Mouse (Mus musculus): Measurements from ENCODE around the gene Foxn3. TPM values are rescaled to one million over a fixed set of nuclear protein-coding genes. Genes with fewer than 3 reads are reported as not detected.

Gene Foxn3
- polyA plus RNA-seq, 1 experiment, result 5.8 TPM

GRCm38 (mm10) chr12:99574299-99574698 is 10.9 kb upstream of the Foxn3 start:
- no peak overlapping the region for H3ac ChIP-seq (ENCODE audit: control insufficient read depth, insufficient read length)
- H3K36me3 ChIP-seq (ENCODE audit: control insufficient read depth, insufficient read depth), result no peaks in the 10 kb centered on the region
- no peak for TF ChIP-seq TCF3 (IDR thresholded peaks at IDR 0.05; ENCODE audit: insufficient read length, low read depth)
- no peak for TF ChIP-seq POLR2AphosphoS2 (IDR thresholded peaks at IDR 0.05; ENCODE audit: insufficient read length, low read depth)
- TF ChIP-seq SRF (IDR thresholded peaks at IDR 0.05; ENCODE audit: control insufficient read depth, insufficient read length, low read depth), result no peak
- no peak overlapping the region for H3K4me2 ChIP-seq (ENCODE audit: low read depth)
- H3K79me2 ChIP-seq (ENCODE audit: control insufficient read depth, insufficient read depth), result no peaks in the 10 kb centered on the region
- H3K4me3 ChIP-seq, result no peak overlapping the region
- peaks cover 4% of the 10 kb centered on the region for H3K27me3 ChIP-seq (ENCODE audit: control insufficient read depth, insufficient read depth, insufficient read length)

GRCm38 (mm10) chr12:99573036-99573435 is 9.7 kb upstream of the Foxn3 start:
- no peaks in the 10 kb centered on the region for H3K79me2 ChIP-seq (ENCODE audit: control insufficient read depth, insufficient read depth)
- no peaks in the 10 kb centered on the region for H3K36me3 ChIP-seq (ENCODE audit: control insufficient read depth, insufficient read depth)
- no peak overlapping the region for H3K4me3 ChIP-seq
- TF ChIP-seq CEBPB (IDR thresholded peaks at IDR 0.05; ENCODE audit: insufficient read depth, poor library complexity, severe bottlenecking) (no peak), USF1 (IDR thresholded peaks at IDR 0.05; ENCODE audit: low read depth) (no peak), SRF (IDR thresholded peaks at IDR 0.05; ENCODE audit: control insufficient read depth, insufficient read length, low read depth) (no peak), MYOD1 (IDR thresholded peaks at IDR 0.05; ENCODE audit: control insufficient read depth in 1 of 3, insufficient read length in 2 of 3, low read depth in 2 of 3) (no peak), MYOG (IDR thresholded peaks at IDR 0.05; ENCODE audit: control insufficient read depth in 1 of 3, insufficient read depth in 1 of 3, insufficient read length in 2 of 3, low read depth in 2 of 3) (no peak), POLR2A (IDR thresholded peaks at IDR 0.05; ENCODE audit: insufficient read length, low read depth) (no peak), MAX (IDR thresholded peaks at IDR 0.05; ENCODE audit: low read depth) (no peak), E2F4 (IDR thresholded peaks at IDR 0.05; ENCODE audit: insufficient read depth) (no peak), POLR2AphosphoS2 (IDR thresholded peaks at IDR 0.05; ENCODE audit: insufficient read length, low read depth) (no peak)
- H3K27me3 ChIP-seq (ENCODE audit: control insufficient read depth, insufficient read depth, insufficient read length), result peaks cover 4% of the 10 kb centered on the region
- H3K4me2 ChIP-seq (ENCODE audit: low read depth), result no peak overlapping the region
- no peak overlapping the region for H3ac ChIP-seq (ENCODE audit: control insufficient read depth, insufficient read length)

GRCm38 (mm10) chr12:99571999-99572398 is 8.6 kb upstream of the Foxn3 start:
- no peak overlapping the region for H3ac ChIP-seq (ENCODE audit: control insufficient read depth, insufficient read length)
- no peaks in the 10 kb centered on the region for H3K79me2 ChIP-seq (ENCODE audit: control insufficient read depth, insufficient read depth)
- no peaks in the 10 kb centered on the region for H3K36me3 ChIP-seq (ENCODE audit: control insufficient read depth, insufficient read depth)
- H3K27me3 ChIP-seq (ENCODE audit: control insufficient read depth, insufficient read depth, insufficient read length), result peaks cover 4% of the 10 kb centered on the region
- TF ChIP-seq TCF3 (IDR thresholded peaks at IDR 0.05; ENCODE audit: insufficient read length, low read depth) (no peak), TCF12 (IDR thresholded peaks at IDR 0.05; ENCODE audit: insufficient read depth, poor library complexity, severe bottlenecking) (no peak), SRF (IDR thresholded peaks at IDR 0.05; ENCODE audit: control insufficient read depth, insufficient read length, low read depth) (no peak), POLR2A (IDR thresholded peaks at IDR 0.05; ENCODE audit: insufficient read length, low read depth) (no peak), REST (IDR thresholded peaks at IDR 0.05; ENCODE audit: insufficient read depth, insufficient read length) (no peak), MAX (IDR thresholded peaks at IDR 0.05; ENCODE audit: low read depth) (no peak), MYOG (IDR thresholded peaks at IDR 0.05; ENCODE audit: control insufficient read depth in 1 of 3, insufficient read depth in 1 of 3, insufficient read length in 2 of 3, low read depth in 2 of 3) (no peak), MYOD1 (IDR thresholded peaks at IDR 0.05; ENCODE audit: control insufficient read depth in 1 of 3, insufficient read length in 2 of 3, low read depth in 2 of 3) (no peak)
- H3K4me3 ChIP-seq, result no peak overlapping the region
- no peak overlapping the region for H3K4me2 ChIP-seq (ENCODE audit: low read depth)

GRCm38 (mm10) chr12:99570197-99570956 is 7.0 kb upstream of the Foxn3 start:
- Histone ChIP-seq H3K36me3 (ENCODE audit: control insufficient read depth, insufficient read depth) (no peaks in the 10 kb centered on the region), H3K4me3 (no peak overlapping the region), H3ac (ENCODE audit: control insufficient read depth, insufficient read length) (no peak overlapping the region)

GRCm38 (mm10) chr12:99565606-99566005 is 2.2 kb upstream of the Foxn3 start:
- Histone ChIP-seq H3K4me3 (no peak overlapping the region), H3K4me2 (ENCODE audit: low read depth) (no peak overlapping the region), H3K27me3 (ENCODE audit: control insufficient read depth, insufficient read depth, insufficient read length) (no peaks in the 10 kb centered on the region), H3ac (ENCODE audit: control insufficient read depth, insufficient read length) (no peak overlapping the region), H3K79me2 (ENCODE audit: control insufficient read depth, insufficient read depth) (no peaks in the 10 kb centered on the region), H3K36me3 (ENCODE audit: control insufficient read depth, insufficient read depth) (no peaks in the 10 kb centered on the region)
- no peak for TF ChIP-seq POLR2AphosphoS2 (IDR thresholded peaks at IDR 0.05; ENCODE audit: insufficient read length, low read depth)
- no peak for TF ChIP-seq MYOD1 (IDR thresholded peaks at IDR 0.05; ENCODE audit: control insufficient read depth in 1 of 3, insufficient read length in 2 of 3, low read depth in 2 of 3)
- no peak for TF ChIP-seq POLR2A (IDR thresholded peaks at IDR 0.05; ENCODE audit: insufficient read length, low read depth)
- TF ChIP-seq E2F4 (IDR thresholded peaks at IDR 0.05; ENCODE audit: insufficient read depth), result no peak

More at GRCm38 (mm10) chr12:99570197-99570956, 7.0 kb upstream of the Foxn3 start:
- TF ChIP-seq TCF3 (IDR thresholded peaks at IDR 0.05; ENCODE audit: insufficient read length, low read depth), result no peak
- no peak for TF ChIP-seq E2F4 (IDR thresholded peaks at IDR 0.05; ENCODE audit: insufficient read depth)
- TF ChIP-seq REST (IDR thresholded peaks at IDR 0.05; ENCODE audit: insufficient read depth, insufficient read length), result no peak
- no peak for TF ChIP-seq MYOD1 (IDR thresholded peaks at IDR 0.05; ENCODE audit: control insufficient read depth in 1 of 3, insufficient read length in 2 of 3, low read depth in 2 of 3)
- TF ChIP-seq CEBPB (IDR thresholded peaks at IDR 0.05; ENCODE audit: insufficient read depth, poor library complexity, severe bottlenecking), result no peak
- H3K27me3 ChIP-seq (ENCODE audit: control insufficient read depth, insufficient read depth, insufficient read length), result peaks cover 4% of the 10 kb centered on the region
- H3K4me2 ChIP-seq (ENCODE audit: low read depth), result no peak overlapping the region
- H3K79me2 ChIP-seq (ENCODE audit: control insufficient read depth, insufficient read depth), result no peaks in the 10 kb centered on the region

Measured in myocyte (in vitro differentiated cells).